Mouse (Mus musculus): ENCODE measurements around the gene Rps6ka3. TPM values are rescaled to one million over a fixed set of nuclear protein-coding genes. Genes with fewer than 3 reads are reported as not detected.
A peak's percentile ranks its signal among the peaks of the same experiment; 100 is the strongest.

Rps6ka3 gene
- polyA plus RNA-seq, 1 experiment from 2014 or later, result 4.0 TPM

GRCm38 (mm10) chrX:159302349-159303311 is 92.5 kb downstream of the Rps6ka3 start:
- H3K9ac ChIP-seq, result no peak overlapping the region
- H3K9me3 ChIP-seq (ENCODE audit: control insufficient read depth, low read length), result no peaks in the 10 kb centered on the region
- H3K36me3 ChIP-seq (replicated peaks; ENCODE audit: control insufficient read depth, insufficient read depth), result no peaks in the 10 kb centered on the region
- no peaks in the 10 kb centered on the region for H3K4me1 ChIP-seq (replicated peaks; ENCODE audit: control insufficient read depth, insufficient read depth, low read length)
- WGBS, result 85% methylated on average over 11 of the region's 11 CpGs
- H3K4me3 ChIP-seq (replicated peaks; ENCODE audit: low read length), result no peak overlapping the region
- H3K27ac ChIP-seq, result no peak overlapping the region
- ATAC-seq (ENCODE audit: low FRiP score) (no peak), DNase-seq (ENCODE audit: low spot score) (no peak)
- H3K4me2 ChIP-seq (replicated peaks), result no peak overlapping the region
- no peaks in the 10 kb centered on the region for H3K27me3 ChIP-seq (ENCODE audit: control insufficient read depth, insufficient read depth, low read length)

- ATAC-seq (ENCODE audit: low FRiP score) (no peak), DNase-seq (ENCODE audit: low spot score) (no peak)
- WGBS, result 71% methylated on average over 7 of the region's 7 CpGs
- H3K4me2 ChIP-seq (replicated peaks), result no peak overlapping the region
- H3K36me3 ChIP-seq (replicated peaks; ENCODE audit: control insufficient read depth, insufficient read depth), result no peaks in the 10 kb centered on the region
- no peaks in the 10 kb centered on the region for H3K27me3 ChIP-seq (ENCODE audit: control insufficient read depth, insufficient read depth, low read length)
- H3K4me3 ChIP-seq (replicated peaks; ENCODE audit: low read length), result no peak overlapping the region
- H3K4me1 ChIP-seq (replicated peaks; ENCODE audit: control insufficient read depth, insufficient read depth, low read length), result no peaks in the 10 kb centered on the region
- H3K9ac ChIP-seq, result no peak overlapping the region
- no peaks in the 10 kb centered on the region for H3K9me3 ChIP-seq (ENCODE audit: control insufficient read depth, low read length)
- H3K27ac ChIP-seq, result no peak overlapping the region
These were observed 105.2 kb downstream of the Rps6ka3 start for GRCm38 (mm10) chrX:159315293-159315692.

GRCm38 (mm10) chrX:159321342-159321741 is 111.2 kb downstream of the Rps6ka3 start:
- Histone ChIP-seq H3K4me3 (replicated peaks; ENCODE audit: low read length) (no peak overlapping the region), H3K9me3 (ENCODE audit: control insufficient read depth, low read length) (no peaks in the 10 kb centered on the region), H3K4me2 (replicated peaks) (no peak overlapping the region), H3K4me1 (replicated peaks; ENCODE audit: control insufficient read depth, insufficient read depth, low read length) (no peaks in the 10 kb centered on the region), H3K27ac (no peak overlapping the region), H3K27me3 (ENCODE audit: control insufficient read depth, insufficient read depth, low read length) (no peaks in the 10 kb centered on the region), H3K9ac (no peak overlapping the region), H3K36me3 (replicated peaks; ENCODE audit: control insufficient read depth, insufficient read depth) (no peaks in the 10 kb centered on the region)
- ATAC-seq (ENCODE audit: low FRiP score) (no peak; the same call in 1 of the 2 replicates), DNase-seq (ENCODE audit: low spot score) (peak; percentile 77)
- 28% methylated on average over 8 of the region's 8 CpGs for WGBS

GRCm38 (mm10) chrX:159364506-159364905 is 154.4 kb downstream of the Rps6ka3 start:
- 87% methylated on average over 3 of the region's 3 CpGs for WGBS
- no peak for ATAC-seq (ENCODE audit: low FRiP score)

GRCm38 (mm10) chrX:159371831-159372752 is 162.0 kb downstream of the Rps6ka3 start, which contains the start of gene Eif1ax:
Gene Eif1ax, plus strand, starts transcription at chrX:159372178.
- Histone ChIP-seq H3K9me3 (ENCODE audit: control insufficient read depth, low read length) (no peaks in the 10 kb centered on the region), H3K9ac (peak within 1 kb of the TSS; percentile 68), H3K4me2 (replicated peaks) (peak within 1 kb of the TSS; percentile 53), H3K27ac (peak within 1 kb of the TSS; percentile 81), H3K36me3 (replicated peaks; ENCODE audit: control insufficient read depth, insufficient read depth) (no peaks in the 10 kb centered on the region), H3K4me1 (replicated peaks; ENCODE audit: control insufficient read depth, insufficient read depth, low read length) (no peaks in the 10 kb centered on the region), H3K4me3 (replicated peaks; ENCODE audit: low read length) (peak within 1 kb of the TSS; percentile 67), H3K27me3 (ENCODE audit: control insufficient read depth, insufficient read depth, low read length) (no peaks in the 10 kb centered on the region)
- 23% methylated on average over 60 of the region's 76 CpGs for WGBS
- DNase-seq (ENCODE audit: low spot score) (peak; percentile 55), ATAC-seq (ENCODE audit: low FRiP score) (peak; percentile 96)

More at GRCm38 (mm10) chrX:159364506-159364905, 154.4 kb downstream of the Rps6ka3 start:
- Histone ChIP-seq H3K36me3 (replicated peaks; ENCODE audit: control insufficient read depth, insufficient read depth) (peaks cover 17% of the 10 kb centered on the region; the same call in 1 of the 2 replicates), H3K27ac (no peak overlapping the region), H3K4me3 (replicated peaks; ENCODE audit: low read length) (no peak overlapping the region), H3K4me1 (replicated peaks; ENCODE audit: control insufficient read depth, insufficient read depth, low read length) (no peaks in the 10 kb centered on the region), H3K9ac (no peak overlapping the region), H3K4me2 (replicated peaks) (no peak overlapping the region), H3K9me3 (ENCODE audit: control insufficient read depth, low read length) (no peaks in the 10 kb centered on the region), H3K27me3 (ENCODE audit: control insufficient read depth, insufficient read depth, low read length) (no peaks in the 10 kb centered on the region)
- no peak for DNase-seq (ENCODE audit: low spot score)

GRCm38 (mm10) chrX:159372753-159373144 is 162.6 kb downstream of the Rps6ka3 start:
- Histone ChIP-seq H3K27me3 (ENCODE audit: control insufficient read depth, insufficient read depth, low read length) (no peaks in the 10 kb centered on the region), H3K27ac (peak overlapping the region; percentile 81; the same call in 1 of the 2 replicates), H3K36me3 (replicated peaks; ENCODE audit: control insufficient read depth, insufficient read depth) (0 out of 2 replicates have a peak, but pooled peaks cover 4% of the 10 kb centered on the region), H3K4me1 (replicated peaks; ENCODE audit: control insufficient read depth, insufficient read depth, low read length) (no peaks in the 10 kb centered on the region), H3K4me2 (replicated peaks) (peak overlapping the region; percentile 53), H3K9me3 (ENCODE audit: control insufficient read depth, low read length) (no peaks in the 10 kb centered on the region), H3K4me3 (replicated peaks; ENCODE audit: low read length) (peak overlapping the region; percentile 67), H3K9ac (peak overlapping the region; percentile 68)
- 18% methylated on average over 9 of the region's 9 CpGs for WGBS
- ATAC-seq (ENCODE audit: low FRiP score), result no peak
- DNase-seq (ENCODE audit: low spot score), result no peak

- WGBS, result 74% methylated on average over 9 of the region's 9 CpGs
- no peaks in the 10 kb centered on the region for H3K9me3 ChIP-seq (ENCODE audit: control insufficient read depth, low read length)
- no peak overlapping the region for H3K27ac ChIP-seq
- H3K4me2 ChIP-seq (replicated peaks), result no peak overlapping the region
- H3K4me3 ChIP-seq (replicated peaks; ENCODE audit: low read length), result no peak overlapping the region
- DNase-seq (ENCODE audit: low spot score) (no peak), ATAC-seq (ENCODE audit: low FRiP score) (no peak)
- H3K4me1 ChIP-seq (replicated peaks; ENCODE audit: control insufficient read depth, insufficient read depth, low read length), result no peaks in the 10 kb centered on the region
- no peaks in the 10 kb centered on the region for H3K27me3 ChIP-seq (ENCODE audit: control insufficient read depth, insufficient read depth, low read length)
- H3K9ac ChIP-seq, result no peak overlapping the region
- H3K36me3 ChIP-seq (replicated peaks; ENCODE audit: control insufficient read depth, insufficient read depth), result peaks cover 26% of the 10 kb centered on the region
These were observed 177.0 kb downstream of the Rps6ka3 start for GRCm38 (mm10) chrX:159387105-159387504.

- H3K9ac ChIP-seq, result no peak overlapping the region
- no peak overlapping the region for H3K27ac ChIP-seq
- no peak overlapping the region for H3K4me3 ChIP-seq (replicated peaks; ENCODE audit: low read length)
- H3K4me1 ChIP-seq (replicated peaks; ENCODE audit: control insufficient read depth, insufficient read depth, low read length), result no peaks in the 10 kb centered on the region
- DNase-seq (ENCODE audit: low spot score), result no peak
- H3K4me2 ChIP-seq (replicated peaks), result no peak overlapping the region
- no peak for ATAC-seq (ENCODE audit: low FRiP score)
- peaks cover 13% of the 10 kb centered on the region for H3K36me3 ChIP-seq (replicated peaks; ENCODE audit: control insufficient read depth, insufficient read depth)
- no peaks in the 10 kb centered on the region for H3K27me3 ChIP-seq (ENCODE audit: control insufficient read depth, insufficient read depth, low read length)
- H3K9me3 ChIP-seq (ENCODE audit: control insufficient read depth, low read length), result no peaks in the 10 kb centered on the region
These were observed 178.8 kb downstream of the Rps6ka3 start for GRCm38 (mm10) chrX:159388953-159389352.

Data from hindbrain, embryonic 14.5 days (tissue).